Mouse (Mus musculus): ENCODE data around the gene Pon2.

DNA sequence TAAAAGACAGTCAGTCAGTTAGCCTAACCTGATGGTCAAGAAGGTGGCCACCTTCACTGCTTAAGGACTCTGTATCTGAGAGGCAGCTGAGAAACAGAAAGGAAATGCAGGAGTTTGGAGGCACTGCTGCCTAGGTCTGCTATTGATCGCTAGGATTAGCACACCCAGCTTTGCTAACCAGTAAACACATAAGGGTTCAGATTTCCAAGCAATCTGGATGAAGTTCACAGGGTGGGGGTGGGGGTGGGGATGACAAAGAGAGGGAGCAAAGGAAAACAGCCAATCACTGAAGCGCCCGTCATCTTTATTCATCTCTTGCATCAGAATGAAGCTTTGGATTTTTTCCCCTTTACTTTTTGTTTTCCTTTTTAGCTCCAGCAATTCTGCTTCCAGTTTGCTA is 76.2 kb downstream of the Pon2 start:
- TF ChIP-seq CTCF (conservative IDR thresholded peaks at IDR 0.05; ENCODE audit: low read length) (no peak), POU5F1 (IDR thresholded peaks at IDR 0.05; ENCODE audit: borderline replicate concordance, low read length) (no peak), NANOG (IDR thresholded peaks at IDR 0.05; ENCODE audit: borderline replicate concordance, low read length) (no peak)

Measured in E14TG2a.4 (cell line).